Mouse (Mus musculus) megakaryocyte, embryonic 14.5 days (primary cell): Measurements from ENCODE around the gene Chrna9. TPM values are rescaled to one million over a fixed set of nuclear protein-coding genes. Genes with fewer than 3 reads are reported as not detected.

Source experiments
- H3K27me3 ChIP-seq: replicated peaks from 2 replicates; pipeline ENCODE3; 2012; ENCODE audit warnings: inconsistent platforms
- H3K36me3 ChIP-seq: replicated peaks from 2 replicates; pipeline ENCODE3; 2012; ENCODE audit warnings: low read length, inconsistent platforms, mixed read lengths
- H3K4me1 ChIP-seq: 2 replicates; pipeline ENCODE4 v1.6.1; 2012; ENCODE audit warnings: inconsistent platforms
- H3K4me3 ChIP-seq: replicated peaks from 2 replicates; pipeline ENCODE3; 2012; ENCODE audit warnings: moderate library complexity, mild to moderate bottlenecking, inconsistent platforms
- H3K9me3 ChIP-seq: 2 replicates; pipeline ENCODE4 v1.6.1; 2012; ENCODE audit warnings: inconsistent platforms
- FLI1 ChIP-seq: IDR thresholded peaks from 2 replicates; pipeline ENCODE4 v1.6.1; 2012; ENCODE audit warnings: low read length, inconsistent platforms, mixed read lengths
- GATA1 ChIP-seq: IDR thresholded peaks from 3 replicates; pipeline ENCODE4 v1.6.1; 2012; ENCODE audit warnings: mixed read lengths, low read length, inconsistent platforms, borderline replicate concordance
- polyA plus RNA-seq: library from polyadenylated mRNA; stranded (reverse); fragments of >175 nt; gene quantifications from 2 replicates; pipeline ENCODE4 v1.2.3, GENCODE M21; 2012; ENCODE audit warnings: low replicate concordance; ENCODE audit not compliant: insufficient read depth

Chrna9 gene
- polyA plus RNA-seq, 1 experiment: not detected

DNA sequence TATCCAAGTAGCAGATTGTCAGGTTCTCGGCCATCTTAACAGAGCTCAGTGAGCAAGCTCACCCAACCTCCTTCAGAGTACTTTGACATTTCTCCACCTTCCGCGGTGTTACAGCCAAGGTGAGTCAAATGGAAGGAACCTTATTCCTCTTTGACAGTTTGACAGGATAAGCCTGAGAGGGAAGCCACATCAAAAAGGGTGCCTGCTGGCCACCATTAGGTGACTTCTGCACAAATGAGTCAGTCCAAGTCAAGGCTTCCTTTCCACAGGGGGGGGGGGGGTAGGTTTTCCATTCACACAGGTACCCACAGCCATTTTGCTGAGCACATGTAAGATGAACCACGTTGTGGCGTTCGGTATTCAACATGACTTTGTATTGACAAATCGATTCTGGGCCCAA is 20.4 kb upstream of the Chrna9 start:
- Histone ChIP-seq H3K9me3 (peaks cover 7% of the 10 kb centered on the region), H3K4me3 (no peak overlapping the region)
- TF ChIP-seq FLI1 (no peak), GATA1 (no peak)

DNA sequence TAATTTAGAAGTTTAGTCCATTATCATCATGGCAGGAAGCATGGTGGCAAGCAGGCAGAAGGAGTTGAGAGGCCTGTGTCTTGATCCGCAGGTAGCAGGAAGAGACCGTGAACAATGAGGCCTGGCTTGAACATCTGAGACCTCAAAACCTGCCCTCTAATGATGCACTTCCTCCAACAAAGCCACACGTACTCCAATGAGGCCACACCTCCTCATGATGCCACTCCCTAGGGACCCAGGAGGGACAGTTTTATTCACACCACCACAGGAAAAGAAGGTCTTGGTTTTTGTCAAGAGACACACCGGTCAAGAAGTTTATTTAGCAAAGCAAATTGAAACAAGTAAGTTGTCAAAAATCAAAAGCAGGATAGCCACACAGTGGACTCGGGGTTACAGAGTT is 17.8 kb upstream of the Chrna9 start:
- Histone ChIP-seq H3K4me1 (peaks cover 41% of the 10 kb centered on the region), H3K4me3 (no peak overlapping the region), H3K9me3 (peaks cover 7% of the 10 kb centered on the region), H3K27me3 (no peaks in the 10 kb centered on the region), H3K36me3 (peaks cover 8% of the 10 kb centered on the region)
- TF ChIP-seq GATA1 (no peak), FLI1 (no peak)

More for the DNA sequence above, 20.4 kb upstream of the Chrna9 start:
- H3K36me3 ChIP-seq: peaks cover 8% of the 10 kb centered on the region
- peaks cover 47% of the 10 kb centered on the region for H3K4me1 ChIP-seq
- no peaks in the 10 kb centered on the region for H3K27me3 ChIP-seq

DNA sequence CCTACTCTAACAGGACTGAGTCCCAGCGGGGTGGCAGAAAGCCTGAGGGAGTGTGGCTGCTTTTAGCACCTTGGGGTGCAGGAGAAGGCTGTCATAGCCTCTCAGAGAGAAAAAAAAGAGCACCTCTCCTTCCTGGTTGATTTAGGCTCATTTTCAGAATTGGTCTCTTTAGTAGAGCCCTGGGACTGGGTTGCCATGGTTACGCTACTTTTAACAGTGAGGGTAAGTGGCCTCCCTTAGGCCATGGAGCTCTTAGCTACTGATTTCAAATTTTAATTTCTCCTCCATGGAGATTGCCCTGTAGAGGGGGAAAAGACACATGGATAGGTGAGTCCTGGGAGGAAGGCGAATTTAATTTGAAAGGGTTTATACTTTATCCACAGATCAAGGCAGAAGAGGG is 16.1 kb upstream of the Chrna9 start:
- Histone ChIP-seq H3K9me3 (peaks cover 7% of the 10 kb centered on the region), H3K4me1 (peaks cover 36% of the 10 kb centered on the region), H3K4me3 (no peak overlapping the region), H3K27me3 (no peaks in the 10 kb centered on the region), H3K36me3 (peaks cover 8% of the 10 kb centered on the region)
- no peak for TF ChIP-seq FLI1
- TF ChIP-seq GATA1: no peak

DNA sequence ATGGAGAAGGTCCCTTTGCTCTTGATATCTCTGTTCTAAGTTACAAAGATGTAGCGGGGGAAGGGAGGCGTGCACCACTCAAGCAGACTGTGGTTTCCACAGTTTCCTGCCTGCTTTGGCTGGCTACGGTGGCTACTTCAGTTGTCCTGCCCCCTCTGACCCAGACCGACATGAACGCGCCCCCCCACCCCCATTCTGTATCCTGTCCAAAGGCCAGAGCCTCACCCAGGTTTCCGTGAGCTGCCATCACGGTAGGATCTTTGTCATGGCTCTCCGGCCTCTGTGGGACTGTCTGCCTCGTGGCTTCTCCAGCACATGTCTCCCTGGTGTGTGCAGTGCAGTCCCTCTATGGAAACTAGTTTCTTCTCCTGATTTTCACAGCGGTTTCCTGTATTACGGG is 15.4 kb upstream of the Chrna9 start:
- H3K36me3 ChIP-seq: peaks cover 8% of the 10 kb centered on the region
- peaks cover 36% of the 10 kb centered on the region for H3K4me1 ChIP-seq
- TF ChIP-seq GATA1 (no peak), FLI1 (no peak)
- peaks cover 7% of the 10 kb centered on the region for H3K9me3 ChIP-seq
- H3K27me3 ChIP-seq: no peaks in the 10 kb centered on the region
- H3K4me3 ChIP-seq: peak overlapping the region; percentile 87

DNA sequence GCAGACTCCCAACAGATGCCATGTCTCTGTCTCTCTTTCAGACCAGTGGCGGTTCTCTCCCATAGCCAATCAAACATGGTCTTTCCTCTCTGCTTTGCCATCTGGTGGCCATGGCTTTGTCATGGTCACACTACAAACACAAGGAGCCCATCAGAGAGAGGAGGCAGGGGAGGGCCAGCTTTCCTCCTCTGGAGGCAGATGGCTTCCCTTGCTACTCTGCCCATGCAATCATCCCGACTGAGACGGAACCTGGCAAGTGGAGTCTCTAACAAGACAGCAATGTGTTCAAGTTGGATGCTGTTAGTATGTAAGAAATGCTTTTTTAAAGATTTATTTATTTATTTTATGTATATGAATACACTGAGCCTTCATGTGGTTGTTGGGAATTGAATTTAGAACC is 14.8 kb upstream of the Chrna9 start:
- TF ChIP-seq FLI1 (no peak), GATA1 (no peak)
- Histone ChIP-seq H3K4me1 (peaks cover 36% of the 10 kb centered on the region), H3K9me3 (peaks cover 7% of the 10 kb centered on the region), H3K4me3 (no peak overlapping the region), H3K36me3 (peaks cover 8% of the 10 kb centered on the region), H3K27me3 (no peaks in the 10 kb centered on the region)

DNA sequence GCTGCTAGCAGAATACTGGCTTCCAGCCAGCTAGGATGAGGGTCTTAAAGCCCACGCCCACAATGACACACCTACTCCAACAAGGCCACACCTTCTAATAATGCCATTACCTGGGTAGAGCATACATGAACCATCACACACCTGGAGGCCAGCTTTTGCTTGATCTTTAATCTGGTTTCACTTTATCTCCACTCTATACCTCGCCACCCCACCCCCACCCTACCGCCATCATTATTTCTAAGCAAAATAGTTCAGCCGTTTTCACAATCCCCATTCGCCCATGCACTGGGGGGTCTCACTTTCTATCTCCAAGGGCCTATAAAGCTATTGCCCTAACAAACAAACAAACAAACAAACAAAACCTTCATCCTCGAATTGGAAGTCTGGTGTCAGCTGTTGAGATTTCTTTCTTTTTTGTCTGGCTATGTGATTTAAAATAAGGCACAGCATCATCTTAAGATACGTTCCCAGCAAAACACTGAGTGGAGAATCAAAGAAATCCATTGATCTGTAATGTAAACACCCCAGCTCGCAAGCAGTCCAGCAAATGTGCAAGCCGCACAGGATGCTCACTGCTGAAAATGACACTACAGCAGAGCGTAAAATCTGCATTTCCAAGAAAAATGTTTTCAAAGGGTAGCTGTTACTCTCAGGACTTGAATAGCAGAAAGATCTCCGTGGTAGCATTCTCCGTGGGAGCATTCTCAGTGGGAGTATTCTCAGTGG is 13.9 kb upstream of the Chrna9 start:
- TF ChIP-seq FLI1 (no peak), GATA1 (no peak)
- H3K4me1 ChIP-seq: peaks cover 36% of the 10 kb centered on the region
- no peak overlapping the region for H3K4me3 ChIP-seq
- H3K36me3 ChIP-seq: peaks cover 8% of the 10 kb centered on the region
- peaks cover 7% of the 10 kb centered on the region for H3K9me3 ChIP-seq
- no peaks in the 10 kb centered on the region for H3K27me3 ChIP-seq

DNA sequence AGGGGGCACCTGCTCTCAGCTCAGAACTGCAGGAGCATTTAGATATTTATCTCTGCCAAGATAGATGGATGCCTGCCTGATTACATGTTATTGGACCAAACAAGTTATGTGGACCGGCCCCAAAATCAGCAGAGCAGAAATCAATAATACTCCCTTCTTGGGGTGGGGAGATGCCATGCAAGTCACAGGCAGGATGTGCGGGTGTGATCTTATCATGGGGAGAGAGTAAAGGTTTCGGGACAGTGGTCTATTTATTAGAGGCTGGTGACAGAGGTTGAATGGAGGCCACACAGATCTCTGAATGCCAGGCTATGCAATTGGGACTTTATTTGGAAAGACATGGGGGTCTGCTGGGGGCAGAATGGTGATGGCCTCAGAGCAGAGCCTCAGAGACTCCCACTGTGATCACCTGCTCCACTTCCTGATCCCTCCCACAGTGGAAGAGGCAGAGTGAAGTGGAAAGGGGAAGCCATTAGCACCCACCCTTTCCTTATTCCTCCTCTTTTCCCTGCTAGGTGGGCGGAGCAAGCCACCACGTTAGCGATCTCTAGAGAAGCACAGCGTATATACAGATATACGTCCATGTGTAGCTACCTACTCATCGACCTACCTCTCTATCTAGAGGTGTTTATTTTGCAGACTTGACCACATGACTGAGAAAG is 13.1 kb upstream of the Chrna9 start:
- peaks cover 5% of the 10 kb centered on the region for H3K36me3 ChIP-seq
- TF ChIP-seq GATA1 (no peak), FLI1 (no peak)
- H3K9me3 ChIP-seq: peaks cover 4% of the 10 kb centered on the region
- H3K4me1 ChIP-seq: peaks cover 35% of the 10 kb centered on the region
- no peaks in the 10 kb centered on the region for H3K27me3 ChIP-seq
- H3K4me3 ChIP-seq: no peak overlapping the region

DNA sequence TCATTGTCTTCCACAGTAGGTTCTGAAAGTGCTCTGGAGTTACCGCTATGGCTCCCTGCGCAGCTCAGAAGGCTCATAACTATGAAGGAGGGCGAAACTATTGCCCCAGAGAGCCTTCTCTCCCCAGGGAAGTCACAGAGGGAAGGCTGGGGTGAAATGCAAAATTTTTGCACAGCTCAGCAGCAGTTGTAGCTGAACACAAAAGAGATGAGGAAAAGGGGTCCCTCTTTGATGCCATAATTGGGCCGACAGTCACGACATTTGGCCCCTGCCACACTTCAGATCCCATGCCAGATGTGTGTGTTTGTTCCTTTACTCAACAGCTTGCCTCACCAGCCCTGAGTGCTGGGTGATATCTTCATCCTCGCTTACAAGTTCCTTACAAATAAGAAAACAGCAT is 8.1 kb upstream of the Chrna9 start:
- Histone ChIP-seq H3K4me1 (peaks cover 21% of the 10 kb centered on the region), H3K36me3 (no peaks in the 10 kb centered on the region), H3K27me3 (no peaks in the 10 kb centered on the region), H3K4me3 (no peak overlapping the region), H3K9me3 (no peaks in the 10 kb centered on the region)
- TF ChIP-seq GATA1 (no peak), FLI1 (no peak)

DNA sequence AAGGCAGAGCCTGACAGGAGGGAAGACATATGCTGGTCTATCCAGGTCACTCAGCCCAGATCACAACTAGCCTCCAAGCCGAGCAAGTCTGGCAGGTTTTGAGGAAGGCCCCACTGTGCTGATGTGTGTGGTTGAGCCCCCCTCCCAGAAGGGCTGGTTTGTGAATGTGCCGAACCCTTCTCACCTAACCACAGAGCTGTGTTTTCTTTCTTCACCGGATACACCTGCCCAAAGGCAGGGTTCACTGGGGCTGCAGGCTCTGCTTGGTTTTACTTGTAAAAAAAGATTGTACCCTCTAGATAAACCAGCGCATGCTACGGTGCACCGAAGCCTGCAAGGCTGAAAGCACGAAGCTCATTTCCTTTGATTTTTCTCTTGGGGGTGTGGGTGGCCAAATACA is 5.6 kb upstream of the Chrna9 start:
- TF ChIP-seq GATA1 (no peak), FLI1 (no peak)
- H3K9me3 ChIP-seq: no peaks in the 10 kb centered on the region
- H3K4me3 ChIP-seq: no peak overlapping the region
- H3K4me1 ChIP-seq: peaks cover 20% of the 10 kb centered on the region
- no peaks in the 10 kb centered on the region for H3K36me3 ChIP-seq
- no peaks in the 10 kb centered on the region for H3K27me3 ChIP-seq

DNA sequence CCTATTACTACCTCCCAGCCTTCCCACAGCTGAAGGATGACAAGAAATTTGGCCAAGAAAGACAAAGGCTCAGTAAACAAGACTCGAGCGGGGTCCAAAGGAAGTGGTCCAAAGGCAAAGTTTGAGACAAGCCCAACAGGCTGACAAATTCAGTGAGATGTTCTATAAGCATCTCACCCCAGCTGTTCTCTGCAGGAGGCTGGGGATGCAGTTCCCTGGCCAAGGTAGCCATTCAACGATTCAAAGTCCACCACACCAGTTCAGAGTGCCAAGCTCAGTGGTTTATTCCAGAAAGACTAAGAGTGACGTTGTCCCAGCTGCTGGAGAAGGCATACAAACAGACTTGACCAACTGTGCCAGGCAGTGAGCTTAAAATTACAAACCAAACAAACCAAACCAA is 4.5 kb upstream of the Chrna9 start:
- Histone ChIP-seq H3K4me1 (peaks cover 20% of the 10 kb centered on the region), H3K9me3 (no peaks in the 10 kb centered on the region), H3K27me3 (no peaks in the 10 kb centered on the region), H3K36me3 (no peaks in the 10 kb centered on the region), H3K4me3 (no peak overlapping the region)
- TF ChIP-seq GATA1 (no peak), FLI1 (no peak)

DNA sequence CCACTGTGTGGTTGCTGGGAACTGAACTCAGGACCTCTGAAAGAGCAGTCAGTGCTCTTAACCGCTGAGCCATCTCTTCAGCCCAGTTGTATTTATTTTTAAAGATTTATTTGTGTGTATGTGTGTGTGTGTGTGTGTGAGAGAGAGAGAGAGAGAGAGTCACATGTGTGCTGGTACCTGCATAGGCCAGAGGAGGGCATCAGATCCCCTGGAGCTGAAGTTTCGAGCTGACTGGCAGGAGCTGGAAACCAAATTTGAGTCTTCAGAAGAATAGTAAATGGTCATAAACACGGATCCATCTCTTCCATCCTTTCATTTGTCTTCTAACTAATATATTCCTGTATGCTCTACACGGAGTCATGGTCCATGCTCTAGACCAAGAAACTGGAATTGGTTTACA is 1.5 kb upstream of the Chrna9 start:
- no peaks in the 10 kb centered on the region for H3K27me3 ChIP-seq
- H3K4me3 ChIP-seq: no peak overlapping the region
- H3K36me3 ChIP-seq: no peaks in the 10 kb centered on the region
- peaks cover 43% of the 10 kb centered on the region for H3K4me1 ChIP-seq
- TF ChIP-seq GATA1: no peak
- no peak for TF ChIP-seq FLI1
- no peaks in the 10 kb centered on the region for H3K9me3 ChIP-seq
